Mouse (Mus musculus): ENCODE data around the gene Zbtb43. TPM values are rescaled to one million over a fixed set of nuclear protein-coding genes. Genes with fewer than 3 reads are reported as not detected.
A peak's percentile ranks its signal among the peaks of the same experiment; 100 is the strongest.

Zbtb43 gene
- polyA plus RNA-seq, 1 experiment from 2014 or later, result 16.5 TPM

GRCm38 (mm10) chr2:33439980-33440670 is 28.2 kb downstream of the Zbtb43 start:
- 16% methylated on average over 9 of the region's 9 CpGs for WGBS
- no peak overlapping the region for H3K27ac ChIP-seq (replicated peaks; ENCODE audit: low read depth, low read length)
- no peak overlapping the region for H3K4me2 ChIP-seq (ENCODE audit: low read depth, low read length)
- no peak for DNase-seq (ENCODE audit: low spot score)
- no peak for ATAC-seq (ENCODE audit: low read depth)
- H3K9me3 ChIP-seq (ENCODE audit: control insufficient read depth, low read length), result no peaks in the 10 kb centered on the region
- no peak overlapping the region for H3K4me3 ChIP-seq (ENCODE audit: low read depth, low read length)
- H3K9ac ChIP-seq (ENCODE audit: low read depth, low read length), result no peak overlapping the region; the same call in 1 of the 2 replicates
- H3K36me3 ChIP-seq (ENCODE audit: control insufficient read depth, insufficient read depth, low read length), result no peaks in the 10 kb centered on the region
- peaks cover 16% of the 10 kb centered on the region for H3K4me1 ChIP-seq (ENCODE audit: control insufficient read depth, insufficient read depth, low read length)
- no peaks in the 10 kb centered on the region for H3K27me3 ChIP-seq (replicated peaks; ENCODE audit: control insufficient read depth, insufficient read depth, low read length)

GRCm38 (mm10) chr2:33439471-33439881 is 28.9 kb downstream of the Zbtb43 start:
- H3K4me1 ChIP-seq (ENCODE audit: control insufficient read depth, insufficient read depth, low read length), result peaks cover 17% of the 10 kb centered on the region
- no peaks in the 10 kb centered on the region for H3K27me3 ChIP-seq (replicated peaks; ENCODE audit: control insufficient read depth, insufficient read depth, low read length)
- no peak overlapping the region for H3K4me2 ChIP-seq (ENCODE audit: low read depth, low read length)
- DNase-seq (ENCODE audit: low spot score) (no peak), ATAC-seq (ENCODE audit: low read depth) (no peak)
- no peak overlapping the region for H3K4me3 ChIP-seq (ENCODE audit: low read depth, low read length)
- WGBS, result 14% methylated on average over 8 of the region's 8 CpGs
- H3K27ac ChIP-seq (replicated peaks; ENCODE audit: low read depth, low read length), result no peak overlapping the region
- no peaks in the 10 kb centered on the region for H3K36me3 ChIP-seq (ENCODE audit: control insufficient read depth, insufficient read depth, low read length)
- peak overlapping the region; percentile 10; the same call in 1 of the 2 replicates for H3K9ac ChIP-seq (ENCODE audit: low read depth, low read length)
- no peaks in the 10 kb centered on the region for H3K9me3 ChIP-seq (ENCODE audit: control insufficient read depth, low read length)

GRCm38 (mm10) chr2:33438377-33438776 is 30.0 kb downstream of the Zbtb43 start:
- H3K4me1 ChIP-seq (ENCODE audit: control insufficient read depth, insufficient read depth, low read length), result peaks cover 17% of the 10 kb centered on the region
- H3K9me3 ChIP-seq (ENCODE audit: control insufficient read depth, low read length), result no peaks in the 10 kb centered on the region
- no peak for DNase-seq (ENCODE audit: low spot score)
- no peaks in the 10 kb centered on the region for H3K36me3 ChIP-seq (ENCODE audit: control insufficient read depth, insufficient read depth, low read length)
- no peak overlapping the region for H3K4me2 ChIP-seq (ENCODE audit: low read depth, low read length)
- H3K4me3 ChIP-seq (ENCODE audit: low read depth, low read length), result no peak overlapping the region
- no peak for ATAC-seq (ENCODE audit: low read depth)
- WGBS, result 21% methylated on average over 2 of the region's 2 CpGs
- no peak overlapping the region for H3K9ac ChIP-seq (ENCODE audit: low read depth, low read length)
- no peak overlapping the region for H3K27ac ChIP-seq (replicated peaks; ENCODE audit: low read depth, low read length)
- no peaks in the 10 kb centered on the region for H3K27me3 ChIP-seq (replicated peaks; ENCODE audit: control insufficient read depth, insufficient read depth, low read length)

GRCm38 (mm10) chr2:33437184-33437583 is 31.2 kb downstream of the Zbtb43 start:
- WGBS, result 28% methylated on average over 11 of the region's 11 CpGs
- ATAC-seq (ENCODE audit: low read depth) (no peak), DNase-seq (ENCODE audit: low spot score) (no peak)
- no peaks in the 10 kb centered on the region for H3K9me3 ChIP-seq (ENCODE audit: control insufficient read depth, low read length)
- peaks cover 17% of the 10 kb centered on the region for H3K4me1 ChIP-seq (ENCODE audit: control insufficient read depth, insufficient read depth, low read length)
- no peaks in the 10 kb centered on the region for H3K36me3 ChIP-seq (ENCODE audit: control insufficient read depth, insufficient read depth, low read length)
- no peak overlapping the region for H3K9ac ChIP-seq (ENCODE audit: low read depth, low read length)
- no peak overlapping the region for H3K4me3 ChIP-seq (ENCODE audit: low read depth, low read length)
- no peak overlapping the region for H3K27ac ChIP-seq (replicated peaks; ENCODE audit: low read depth, low read length)
- H3K4me2 ChIP-seq (ENCODE audit: low read depth, low read length), result no peak overlapping the region
- no peaks in the 10 kb centered on the region for H3K27me3 ChIP-seq (replicated peaks; ENCODE audit: control insufficient read depth, insufficient read depth, low read length)

- Histone ChIP-seq H3K4me3 (ENCODE audit: low read depth, low read length) (peak overlapping the region; percentile 20), H3K4me1 (ENCODE audit: control insufficient read depth, insufficient read depth, low read length) (peaks cover 21% of the 10 kb centered on the region), H3K27me3 (replicated peaks; ENCODE audit: control insufficient read depth, insufficient read depth, low read length) (no peaks in the 10 kb centered on the region), H3K27ac (replicated peaks; ENCODE audit: low read depth, low read length) (0 out of 2 replicates have a peak overlapping the region, but pooled peaks have one; percentile 28), H3K36me3 (ENCODE audit: control insufficient read depth, insufficient read depth, low read length) (no peaks in the 10 kb centered on the region), H3K9me3 (ENCODE audit: control insufficient read depth, low read length) (no peaks in the 10 kb centered on the region), H3K4me2 (ENCODE audit: low read depth, low read length) (peak overlapping the region; percentile 51), H3K9ac (ENCODE audit: low read depth, low read length) (peak overlapping the region; percentile 51)
- whole genome bisulfite sequencing, result 2% methylated on average over 16 of the region's 16 CpGs
- peak; percentile 22 for DNase-seq (ENCODE audit: low spot score)
- ATAC-seq (ENCODE audit: low read depth), result no peak; the same call in 1 of the 2 replicates
Observed at GRCm38 (mm10) chr2:33436035-33436580, 32.3 kb downstream of the Zbtb43 start.

- ATAC-seq (ENCODE audit: low read depth) (no peak), DNase-seq (ENCODE audit: low spot score) (peak; percentile 26)
- peak overlapping the region; percentile 51; the same call in 1 of the 2 replicates for H3K4me2 ChIP-seq (ENCODE audit: low read depth, low read length)
- H3K4me3 ChIP-seq (ENCODE audit: low read depth, low read length), result no peak overlapping the region
- H3K27ac ChIP-seq (replicated peaks; ENCODE audit: low read depth, low read length), result no peak overlapping the region
- no peaks in the 10 kb centered on the region for H3K9me3 ChIP-seq (ENCODE audit: control insufficient read depth, low read length)
- peaks cover 23% of the 10 kb centered on the region for H3K4me1 ChIP-seq (ENCODE audit: control insufficient read depth, insufficient read depth, low read length)
- no peak overlapping the region for H3K9ac ChIP-seq (ENCODE audit: low read depth, low read length)
- WGBS, result 39% methylated on average over 8 of the region's 8 CpGs
- H3K27me3 ChIP-seq (replicated peaks; ENCODE audit: control insufficient read depth, insufficient read depth, low read length), result no peaks in the 10 kb centered on the region
- no peaks in the 10 kb centered on the region for H3K36me3 ChIP-seq (ENCODE audit: control insufficient read depth, insufficient read depth, low read length)
Observed at GRCm38 (mm10) chr2:33435036-33435650, 33.2 kb downstream of the Zbtb43 start.

- Histone ChIP-seq H3K9ac (ENCODE audit: low read depth, low read length) (no peak overlapping the region), H3K9me3 (ENCODE audit: control insufficient read depth, low read length) (no peaks in the 10 kb centered on the region), H3K36me3 (ENCODE audit: control insufficient read depth, insufficient read depth, low read length) (no peaks in the 10 kb centered on the region), H3K4me3 (ENCODE audit: low read depth, low read length) (no peak overlapping the region), H3K27ac (replicated peaks; ENCODE audit: low read depth, low read length) (no peak overlapping the region), H3K27me3 (replicated peaks; ENCODE audit: control insufficient read depth, insufficient read depth, low read length) (no peaks in the 10 kb centered on the region), H3K4me1 (ENCODE audit: control insufficient read depth, insufficient read depth, low read length) (peaks cover 27% of the 10 kb centered on the region), H3K4me2 (ENCODE audit: low read depth, low read length) (no peak overlapping the region)
- no peak for ATAC-seq (ENCODE audit: low read depth)
- peak; percentile 78 for DNase-seq (ENCODE audit: low spot score)
- WGBS, result 53% methylated on average over 5 of the region's 5 CpGs
Observed at GRCm38 (mm10) chr2:33432877-33433276, 35.5 kb downstream of the Zbtb43 start.

- peaks cover 15% of the 10 kb centered on the region for H3K36me3 ChIP-seq (ENCODE audit: control insufficient read depth, insufficient read depth, low read length)
- H3K4me3 ChIP-seq (ENCODE audit: low read depth, low read length), result peak within 1 kb of the TSS; percentile 89
- H3K27ac ChIP-seq (replicated peaks; ENCODE audit: low read depth, low read length), result peak within 1 kb of the TSS; percentile 53
- no peaks in the 10 kb centered on the region for H3K9me3 ChIP-seq (ENCODE audit: control insufficient read depth, low read length)
- H3K9ac ChIP-seq (ENCODE audit: low read depth, low read length), result peak within 1 kb of the TSS; percentile 95
- DNase-seq (ENCODE audit: low spot score) (peak; percentile 76), ATAC-seq (ENCODE audit: low read depth) (peak; percentile 79)
- WGBS, result under 1% methylated on average over 32 of the region's 102 CpGs
- H3K4me2 ChIP-seq (ENCODE audit: low read depth, low read length), result peak within 1 kb of the TSS; percentile 80
- H3K4me1 ChIP-seq (ENCODE audit: control insufficient read depth, insufficient read depth, low read length), result peaks cover 23% of the 10 kb centered on the region
- no peaks in the 10 kb centered on the region for H3K27me3 ChIP-seq (replicated peaks; ENCODE audit: control insufficient read depth, insufficient read depth, low read length)
Observed at GRCm38 (mm10) chr2:33430771-33431699, 37.3 kb downstream of the Zbtb43 start, which contains the start of gene Zbtb34. Zbtb34 (minus strand) TSS chr2:33431324.

Data from embryonic facial prominence, embryonic 14.5 days (tissue).